Mouse (Mus musculus) urinary bladder, postnatal 4 days (tissue): ENCODE results near the gene Ccdc85c.

Experiments
- DNase-seq, 2 experiments: peaks; one replicate each; pipeline ENCODE4 v3.0.0; 2021 to 2022; ENCODE audit warnings: low spot score in 2 of 2

The Ccdc85c gene

GRCm38 (mm10) chr12:108217572-108217971 lies 57.7 kb downstream of the Ccdc85c start:
- no peak for DNase-seq

GRCm38 (mm10) chr12:108216611-108217370 lies 58.4 kb downstream of the Ccdc85c start:
- no peak for DNase-seq

DNA sequence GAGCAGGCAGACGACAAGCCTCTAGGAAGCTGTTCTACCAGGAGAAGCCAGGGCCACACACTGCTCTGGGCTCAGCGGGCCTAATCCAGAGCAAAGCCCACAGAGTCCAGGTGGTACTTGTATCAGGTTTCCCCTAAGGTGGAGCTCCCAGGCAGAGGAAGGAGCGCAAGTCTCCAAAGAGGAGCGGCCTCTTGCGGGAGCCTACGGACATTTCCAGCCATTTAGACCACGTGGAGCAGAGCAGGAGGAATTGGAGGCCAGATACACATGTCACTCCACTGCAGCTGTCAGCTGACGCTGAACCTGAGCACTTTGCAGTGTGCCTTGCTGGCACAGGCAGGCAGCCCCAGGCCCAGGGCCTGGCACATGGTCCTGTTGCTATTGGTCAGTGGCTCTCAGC lies 60.1 kb downstream of the Ccdc85c start:
- no peak for DNase-seq

- no peak for DNase-seq
Measured at GRCm38 (mm10) chr12:108213090-108214041, 61.9 kb downstream of the Ccdc85c start.

DNA sequence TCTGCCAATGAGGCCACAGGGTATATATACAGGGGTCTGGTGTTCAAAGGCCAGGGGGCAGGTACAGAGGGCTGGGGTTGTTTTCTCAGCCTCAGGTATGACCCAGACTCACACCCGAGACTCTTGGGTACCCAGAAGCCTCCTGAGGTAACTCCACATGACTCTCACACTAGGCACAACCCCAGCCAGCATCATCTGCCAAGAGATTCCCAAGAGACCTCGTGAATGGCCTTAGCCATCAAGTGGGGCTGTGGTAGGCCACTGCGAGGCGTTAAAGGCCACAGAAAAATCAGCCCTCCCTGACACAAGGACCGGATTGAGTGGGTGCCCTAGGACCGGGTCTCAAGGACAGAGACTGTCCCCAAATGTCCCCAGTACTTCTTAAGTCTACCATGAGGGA lies 62.7 kb downstream of the Ccdc85c start:
- DNase-seq = no peak

- DNase-seq = no peak
Measured at GRCm38 (mm10) chr12:108212071-108212470, 63.2 kb downstream of the Ccdc85c start.

- no peak for DNase-seq
Measured at GRCm38 (mm10) chr12:108210623-108211022, 64.6 kb downstream of the Ccdc85c start.

DNA sequence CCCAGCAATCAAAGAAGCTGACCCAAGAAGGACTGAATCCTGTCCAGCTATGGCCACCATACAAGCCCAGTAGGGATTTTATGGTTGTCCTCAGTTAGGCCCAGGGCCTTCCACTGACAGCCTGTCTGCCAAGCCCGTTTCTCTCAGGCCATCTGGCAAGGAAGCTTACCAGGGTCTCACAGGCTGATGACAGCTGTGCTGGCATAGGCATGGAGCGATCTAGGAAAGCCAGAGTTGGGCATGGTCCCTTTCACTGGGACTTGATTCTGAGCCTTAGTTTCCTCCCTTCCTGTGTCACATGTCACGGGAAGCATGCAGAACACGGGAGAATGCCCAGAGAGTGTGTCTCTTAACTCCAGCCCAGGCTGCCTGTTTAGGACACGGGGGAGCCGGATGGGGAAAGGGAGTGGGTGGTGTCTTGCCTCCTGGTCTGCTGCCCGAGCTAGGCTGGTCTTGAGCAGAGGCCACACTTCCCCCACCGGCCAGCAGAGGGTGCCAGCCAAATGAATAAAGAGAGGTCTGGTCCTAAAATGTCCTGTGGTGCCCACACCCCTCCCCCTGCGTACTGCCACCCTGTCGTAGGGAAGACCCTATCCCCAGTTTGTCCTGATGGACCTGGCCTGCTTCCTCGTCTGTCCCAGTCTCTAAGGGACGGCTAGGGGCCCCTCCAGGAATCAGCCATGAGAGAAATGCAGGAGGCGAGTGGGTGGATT lies 66.3 kb downstream of the Ccdc85c start:
- DNase-seq = peak; percentile 63 to 79

DNA sequence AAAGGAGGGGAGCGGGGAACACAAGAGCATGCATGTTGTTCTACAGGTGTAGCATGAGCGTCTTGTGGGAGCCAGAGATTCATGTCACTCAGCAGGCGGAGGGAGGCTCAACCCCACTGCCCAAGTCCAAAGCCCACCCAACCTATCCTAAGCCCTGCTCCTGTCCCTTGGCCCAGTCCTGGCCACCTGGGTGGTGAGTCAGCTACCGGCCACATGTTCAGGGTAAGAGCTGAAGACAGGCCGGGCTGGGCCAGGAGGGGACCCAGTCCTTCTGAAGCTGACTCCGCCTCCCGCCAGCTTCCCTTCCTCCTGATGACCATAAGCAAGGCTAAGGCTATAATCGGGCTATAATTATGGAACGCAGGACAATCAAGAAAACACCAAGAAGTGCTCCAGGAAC lies 67.0 kb downstream of the Ccdc85c start:
- no peak for DNase-seq

DNA sequence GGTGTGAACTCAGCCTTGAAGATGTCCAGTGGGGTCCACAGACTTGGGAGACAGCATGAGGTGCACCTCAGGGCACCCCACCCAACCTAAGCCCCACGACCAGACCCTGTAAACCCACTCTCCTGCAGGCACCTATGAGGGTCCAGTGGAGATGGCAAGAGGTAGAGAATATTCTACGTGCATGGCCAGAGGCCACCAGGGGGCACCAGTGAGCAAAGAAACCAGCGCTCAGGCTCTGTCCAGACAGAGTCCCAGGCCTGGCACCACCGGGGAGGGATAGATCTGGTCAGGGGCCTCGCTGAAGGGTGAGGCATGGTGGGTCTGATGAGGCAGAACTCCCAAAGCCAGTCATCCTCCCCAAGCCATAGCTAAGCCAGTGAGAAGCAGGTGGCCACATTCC lies 68.6 kb downstream of the Ccdc85c start:
- peak; percentile 62 to 86 for DNase-seq

DNA sequence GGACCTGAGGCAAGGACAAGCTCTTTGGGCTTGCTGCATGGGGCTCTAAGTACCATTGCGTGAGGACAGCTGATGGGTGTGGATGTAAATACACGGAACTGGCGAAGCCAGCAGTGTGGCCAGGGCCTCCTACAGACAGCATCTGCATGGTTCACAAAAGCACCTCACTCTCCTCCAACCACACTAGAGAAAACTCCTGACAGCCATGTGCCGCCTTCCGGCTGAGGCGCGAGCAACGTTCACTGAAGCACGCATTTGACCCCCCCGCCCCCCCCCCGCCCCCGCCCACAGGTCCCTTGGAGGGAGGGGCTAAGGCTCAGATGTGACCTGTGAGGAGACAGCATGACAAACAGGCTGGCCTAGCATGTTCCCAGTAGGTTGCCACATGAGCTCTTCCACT lies 70.2 kb downstream of the Ccdc85c start:
- DNase-seq = no peak

DNA sequence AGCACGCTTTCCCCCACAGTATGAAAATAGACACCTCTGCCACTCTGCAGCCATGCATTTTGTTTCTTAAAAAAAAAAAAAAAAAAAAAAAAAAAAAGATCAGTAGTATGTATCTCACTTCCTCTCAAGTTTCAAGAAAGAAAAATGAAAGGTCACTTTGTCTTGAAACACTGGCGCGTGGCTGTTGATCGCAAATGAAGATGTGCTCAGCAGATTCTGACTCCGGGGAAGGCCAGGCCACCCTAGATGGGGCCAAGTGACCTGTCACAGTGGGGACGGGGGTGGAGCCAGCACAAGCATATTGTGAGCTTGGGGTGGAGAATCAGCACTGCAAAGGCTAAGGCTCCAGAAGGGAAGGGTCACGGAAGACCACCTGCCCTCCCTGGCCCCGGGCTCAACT lies 71.3 kb downstream of the Ccdc85c start:
- no peak for DNase-seq

GRCm38 (mm10) chr12:108200094-108200493 lies 75.1 kb downstream of the Ccdc85c start:
- DNase-seq = no peak

GRCm38 (mm10) chr12:108198447-108198846 lies 76.8 kb downstream of the Ccdc85c start:
- DNase-seq = peak in 1 of 2 experiments; percentile 55

- peak in 1 of 2 experiments; percentile 38 for DNase-seq
Measured at GRCm38 (mm10) chr12:108195761-108196160, 79.5 kb downstream of the Ccdc85c start.

DNA sequence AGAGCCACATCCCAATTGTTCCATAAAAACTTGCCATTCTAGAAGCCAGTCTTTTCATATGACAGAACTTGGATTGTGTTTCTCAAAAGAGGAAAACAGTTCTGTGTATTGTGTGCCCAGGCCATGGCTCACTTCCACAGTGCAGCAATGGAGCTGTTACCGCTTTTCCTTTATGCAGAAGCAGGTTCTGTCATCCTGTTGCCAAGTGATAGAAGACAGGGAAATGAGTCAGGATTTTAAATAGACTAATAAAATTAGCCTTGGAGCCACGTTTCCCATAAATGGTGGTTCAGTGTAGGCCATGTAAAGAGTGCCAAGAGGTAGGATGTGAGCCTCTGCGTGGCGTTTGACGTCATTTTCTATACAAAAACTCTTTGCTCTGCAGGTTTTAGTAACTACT lies 81.3 kb downstream of the Ccdc85c start:
- no peak for DNase-seq

DNA sequence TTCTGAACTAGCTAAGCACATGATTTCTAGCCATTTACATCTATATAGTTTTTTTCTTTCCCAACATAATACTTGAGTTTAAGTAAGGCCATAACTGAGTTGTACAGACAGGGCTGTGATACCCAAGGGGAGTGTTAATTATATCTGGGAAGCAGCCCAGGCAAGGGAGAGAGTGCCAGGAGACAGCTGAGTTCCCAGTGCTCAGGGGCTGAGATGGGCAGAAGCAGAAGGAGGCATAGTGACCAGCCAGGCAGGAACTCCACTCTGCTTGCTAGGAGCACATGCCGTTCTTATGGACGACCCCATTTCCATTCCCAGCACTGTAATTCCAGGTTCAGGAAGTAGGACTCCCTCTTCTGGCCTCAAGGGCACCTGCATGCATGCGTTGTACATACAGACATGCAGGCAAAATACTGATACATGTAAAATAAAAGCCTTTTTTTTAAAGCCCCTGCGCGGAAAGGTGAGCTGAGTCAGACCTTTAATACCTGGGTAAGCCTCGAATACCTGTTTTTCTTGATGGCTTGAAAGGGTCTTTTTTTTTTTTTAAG lies 87.6 kb downstream of the Ccdc85c start:
- DNase-seq = no peak

GRCm38 (mm10) chr12:108181716-108182115 lies 93.5 kb downstream of the Ccdc85c start:
- DNase-seq = no peak

- DNase-seq = peak; percentile 99
Measured at GRCm38 (mm10) chr12:108179321-108180266, 95.6 kb downstream of the Ccdc85c start, which contains the start of gene Ccnk. Gene Ccnk, plus strand, starts transcription at chr12:108179579.

GRCm38 (mm10) chr12:108179246-108179320 lies 96.1 kb downstream of the Ccdc85c start, which contains the start of gene Setd3:
Gene Setd3, minus strand, starts transcription at chr12:108179314.
- no peak for DNase-seq
